Mouse (Mus musculus): ENCODE results near the gene Rpl9-ps6. TPM values are rescaled to one million over a fixed set of nuclear protein-coding genes. Genes with fewer than 3 reads are reported as not detected.
"Not testable (repeated sequence)": the region's sequence is repeated elsewhere in the genome, so short reads cannot be mapped to it uniquely, and the experiment has no call there.

The Rpl9-ps6 gene
- polyA plus RNA-seq, 1 experiment from 2014 or later: 74.5 TPM

GRCm38 (mm10) chr19:32480791-32481442, 14.5 kb upstream of the Rpl9-ps6 start:
- Histone ChIP-seq H3K9ac (no peak overlapping the region), H3K36me3 (no peaks in the 10 kb centered on the region), H3K4me2 (no peak overlapping the region), H3K27ac (no peak overlapping the region), H3K27me3 (no peaks in the 10 kb centered on the region), H3K4me3 (no peak overlapping the region), H3K9me3 (replicated peaks) (no peaks in the 10 kb centered on the region), H3K4me1 (replicated peaks) (peaks cover 7% of the 10 kb centered on the region)
- WGBS: 75% methylated on average over 8 of the region's 8 CpGs
- no peak for ATAC-seq (replicated peaks; ENCODE audit: insufficient number of reproducible peaks, insufficient read depth, low FRiP score, low read depth)

- no peaks in the 10 kb centered on the region for H3K9me3 ChIP-seq (replicated peaks)
- 76% methylated on average over 5 of the region's 5 CpGs for WGBS
- no peak overlapping the region for H3K4me3 ChIP-seq
- no peaks in the 10 kb centered on the region for H3K36me3 ChIP-seq
- H3K4me2 ChIP-seq: no peak overlapping the region
- peaks cover 6% of the 10 kb centered on the region for H3K4me1 ChIP-seq (replicated peaks)
- H3K27me3 ChIP-seq: no peaks in the 10 kb centered on the region
- no peak overlapping the region for H3K9ac ChIP-seq
- H3K27ac ChIP-seq: no peak overlapping the region
- ATAC-seq (replicated peaks; ENCODE audit: insufficient number of reproducible peaks, insufficient read depth, low FRiP score, low read depth): no peak
Measured at GRCm38 (mm10) chr19:32480255-32480654, 13.9 kb upstream of the Rpl9-ps6 start.

- Histone ChIP-seq H3K4me2 (no peak overlapping the region), H3K36me3 (no peaks in the 10 kb centered on the region), H3K9me3 (replicated peaks) (no peaks in the 10 kb centered on the region), H3K9ac (no peak overlapping the region), H3K27me3 (no peaks in the 10 kb centered on the region), H3K4me1 (replicated peaks) (no peaks in the 10 kb centered on the region), H3K27ac (no peak overlapping the region), H3K4me3 (no peak overlapping the region)
- no peak for ATAC-seq (replicated peaks; ENCODE audit: insufficient number of reproducible peaks, insufficient read depth, low FRiP score, low read depth)
- WGBS: 70% methylated on average over 4 of the region's 4 CpGs
Measured at GRCm38 (mm10) chr19:32476712-32477052, 10.3 kb upstream of the Rpl9-ps6 start.

DNA sequence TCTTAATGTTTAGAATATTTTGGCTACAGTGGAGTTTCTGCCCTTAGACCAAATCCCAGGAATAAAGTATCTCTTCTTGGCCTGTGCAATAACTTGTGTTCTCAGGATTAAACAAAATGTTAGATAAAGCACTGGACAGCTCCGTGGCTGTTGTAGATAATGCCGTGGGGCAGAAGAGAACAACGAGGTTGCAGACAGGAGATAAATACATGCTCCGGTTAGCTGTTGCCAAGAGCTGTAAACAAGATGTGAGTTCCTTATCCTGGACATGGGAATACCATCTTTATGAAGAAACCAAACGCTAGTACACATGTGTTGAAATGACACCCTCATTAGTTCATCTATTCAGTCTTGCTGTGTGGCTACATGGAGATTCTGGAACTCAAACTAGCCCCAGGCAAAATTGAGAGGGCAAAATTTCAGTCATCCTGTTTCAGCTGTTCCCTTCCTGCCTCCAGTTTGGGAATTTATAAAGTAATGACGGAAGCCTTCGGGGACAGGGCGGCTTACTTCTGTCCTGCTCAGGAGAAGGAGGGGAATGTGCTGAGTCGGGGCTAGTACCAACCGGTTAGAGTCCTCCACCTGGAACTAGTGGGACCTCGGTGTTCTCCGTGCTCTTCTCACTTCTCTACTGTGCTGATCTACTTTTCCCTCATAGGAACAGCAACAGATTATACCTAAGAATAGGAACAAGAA, 9.8 kb upstream of the Rpl9-ps6 start:
- no peaks in the 10 kb centered on the region for H3K27me3 ChIP-seq
- no peak overlapping the region for H3K9ac ChIP-seq
- H3K4me3 ChIP-seq: no peak overlapping the region
- no peaks in the 10 kb centered on the region for H3K9me3 ChIP-seq (replicated peaks)
- 57% methylated on average over 12 of the region's 12 CpGs for WGBS
- no peaks in the 10 kb centered on the region for H3K36me3 ChIP-seq
- no peak overlapping the region for H3K4me2 ChIP-seq
- H3K4me1 ChIP-seq (replicated peaks): no peaks in the 10 kb centered on the region
- no peak overlapping the region for H3K27ac ChIP-seq
- no peak for ATAC-seq (replicated peaks; ENCODE audit: insufficient number of reproducible peaks, insufficient read depth, low FRiP score, low read depth)

DNA sequence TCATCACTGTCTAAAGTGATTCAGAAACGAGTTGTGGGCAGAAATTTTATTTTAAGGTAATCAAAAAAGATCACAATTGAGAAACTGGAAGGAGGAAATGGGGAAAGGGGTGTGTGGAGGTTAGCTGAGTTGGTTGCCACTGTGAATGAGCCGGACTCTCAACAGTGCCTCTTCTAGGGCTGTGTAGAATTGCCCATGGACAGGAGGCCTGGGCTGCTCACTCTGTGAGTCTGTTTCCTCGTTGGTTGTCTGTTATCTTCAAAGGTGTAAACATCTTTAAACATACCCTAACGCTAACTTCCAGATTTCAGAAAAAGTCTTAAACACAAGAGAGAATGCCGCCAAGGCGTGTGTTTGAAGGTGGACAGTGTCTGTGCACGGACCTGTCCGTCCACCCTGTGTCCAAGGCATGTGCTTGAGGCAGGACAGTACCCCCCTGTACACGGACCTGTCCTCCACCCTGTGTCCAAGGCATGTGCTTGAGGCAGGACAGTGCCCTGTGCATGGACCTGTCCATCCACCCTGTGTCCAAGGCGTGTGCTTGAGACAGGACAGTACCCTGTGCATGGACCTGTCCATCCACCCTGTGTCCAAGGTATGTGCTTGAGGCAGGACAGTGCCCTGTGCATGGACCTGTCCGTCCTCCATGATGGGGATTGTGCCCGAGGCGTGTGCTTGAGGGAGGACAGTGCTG, 4.3 kb upstream of the Rpl9-ps6 start:
- Histone ChIP-seq H3K4me2 (0 out of 2 replicates have a peak overlapping the region, but pooled peaks have one; percentile 11), H3K9ac (no peak overlapping the region)
- WGBS: 82% methylated on average over 13 of the region's 13 CpGs

GRCm38 (mm10) chr19:32470059-32470497, 3.7 kb upstream of the Rpl9-ps6 start:
- Histone ChIP-seq H3K4me3 (no peak overlapping the region), H3K4me2 (0 out of 2 replicates have a peak overlapping the region, but pooled peaks have one; percentile 11), H3K4me1 (replicated peaks) (no peaks in the 10 kb centered on the region), H3K27me3 (no peaks in the 10 kb centered on the region), H3K27ac (no peak overlapping the region), H3K36me3 (no peaks in the 10 kb centered on the region), H3K9me3 (replicated peaks) (no peaks in the 10 kb centered on the region), H3K9ac (no peak overlapping the region)
- WGBS: 26% methylated on average over 6 of the region's 6 CpGs
- no peak for ATAC-seq (replicated peaks; ENCODE audit: insufficient number of reproducible peaks, insufficient read depth, low FRiP score, low read depth)

More for the DNA sequence above, 4.3 kb upstream of the Rpl9-ps6 start:
- no peaks in the 10 kb centered on the region for H3K36me3 ChIP-seq
- H3K4me1 ChIP-seq (replicated peaks): no peaks in the 10 kb centered on the region
- no peaks in the 10 kb centered on the region for H3K27me3 ChIP-seq
- no peak overlapping the region for H3K4me3 ChIP-seq
- H3K27ac ChIP-seq: no peak overlapping the region
- ATAC-seq (replicated peaks; ENCODE audit: insufficient number of reproducible peaks, insufficient read depth, low FRiP score, low read depth): no peak
- no peaks in the 10 kb centered on the region for H3K9me3 ChIP-seq (replicated peaks)

DNA sequence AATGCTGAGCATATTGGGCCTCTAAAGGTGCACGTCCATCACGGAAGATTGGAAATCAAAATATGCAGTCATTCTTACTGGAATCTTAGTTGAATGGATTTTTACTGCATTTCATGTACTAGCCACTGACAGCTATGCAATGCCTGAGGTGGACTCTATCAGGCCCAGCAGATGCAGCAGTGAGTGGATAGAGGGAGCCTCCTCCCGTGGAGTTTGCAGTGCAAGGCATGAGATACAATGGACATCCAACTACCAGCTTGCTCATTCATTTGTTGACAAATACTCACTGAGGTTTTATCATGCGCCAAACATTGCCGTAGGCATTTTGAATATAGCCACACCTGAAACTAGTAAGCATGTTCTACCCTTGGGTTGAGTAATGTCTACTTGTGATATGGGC, 947 bp upstream of the Rpl9-ps6 start:
- no peak for ATAC-seq (replicated peaks; ENCODE audit: insufficient number of reproducible peaks, insufficient read depth, low FRiP score, low read depth)
- WGBS: 88% methylated on average over 5 of the region's 5 CpGs
- Histone ChIP-seq H3K9me3 (replicated peaks) (no peaks in the 10 kb centered on the region), H3K9ac (no peak overlapping the region), H3K27me3 (no peaks in the 10 kb centered on the region), H3K4me1 (replicated peaks) (no peaks in the 10 kb centered on the region), H3K27ac (no peak overlapping the region), H3K4me2 (no peak overlapping the region), H3K36me3 (no peaks in the 10 kb centered on the region), H3K4me3 (no peak overlapping the region)

DNA sequence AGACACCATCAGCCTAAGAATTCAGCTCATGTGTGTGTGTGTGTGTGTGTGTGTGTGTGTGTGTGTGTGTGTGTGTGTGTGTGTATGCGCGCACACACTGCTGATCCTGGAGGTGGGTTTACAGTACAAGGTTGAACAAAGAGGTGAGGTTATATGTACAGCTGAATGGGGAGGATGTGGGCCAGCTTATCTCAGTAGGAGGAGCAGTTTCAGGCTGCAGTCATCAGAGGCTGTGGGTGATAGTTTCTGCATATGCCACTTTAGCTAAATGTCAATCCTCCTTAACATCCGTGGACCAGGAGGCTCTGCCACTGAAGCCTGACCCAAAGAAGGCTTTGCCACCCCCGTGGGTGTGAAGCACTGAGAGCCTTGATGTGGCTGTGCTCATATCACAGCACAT, 1.1 kb downstream of the Rpl9-ps6 start:
- ATAC-seq (replicated peaks; ENCODE audit: insufficient number of reproducible peaks, insufficient read depth, low FRiP score, low read depth): no peak
- Histone ChIP-seq H3K4me1 (replicated peaks) (no peaks in the 10 kb centered on the region), H3K4me2 (no peak overlapping the region), H3K27me3 (no peaks in the 10 kb centered on the region), H3K9ac (no peak overlapping the region), H3K36me3 (no peaks in the 10 kb centered on the region), H3K4me3 (no peak overlapping the region), H3K9me3 (replicated peaks) (no peaks in the 10 kb centered on the region), H3K27ac (no peak overlapping the region)
- 65% methylated on average over 4 of the region's 4 CpGs for WGBS

DNA sequence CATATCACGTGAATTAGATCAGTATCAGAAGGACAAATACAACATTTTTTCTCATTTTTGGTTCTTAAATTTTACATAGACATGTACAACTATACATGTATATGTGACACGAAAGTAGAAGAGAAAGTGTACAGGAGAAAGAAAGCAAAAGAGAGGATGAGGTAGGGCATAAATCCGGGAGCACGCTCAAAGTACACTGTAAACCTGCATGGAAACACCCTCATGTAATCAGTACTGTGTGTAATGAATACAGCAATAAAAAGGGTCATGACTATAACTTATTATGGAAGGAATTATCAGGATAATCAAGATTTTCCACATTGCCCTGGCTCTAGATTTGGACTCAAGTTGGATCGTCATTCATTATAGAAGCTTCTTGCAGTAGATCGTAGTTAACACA, 3.3 kb downstream of the Rpl9-ps6 start:
- H3K4me3 ChIP-seq: no peak overlapping the region
- no peak for ATAC-seq (replicated peaks; ENCODE audit: insufficient number of reproducible peaks, insufficient read depth, low FRiP score, low read depth)
- H3K27me3 ChIP-seq: no peaks in the 10 kb centered on the region
- H3K36me3 ChIP-seq: no peaks in the 10 kb centered on the region
- no peaks in the 10 kb centered on the region for H3K9me3 ChIP-seq (replicated peaks)
- H3K4me1 ChIP-seq (replicated peaks): no peaks in the 10 kb centered on the region
- H3K4me2 ChIP-seq: no peak overlapping the region
- no peak overlapping the region for H3K9ac ChIP-seq
- WGBS: 91% methylated on average over 6 of the region's 6 CpGs
- H3K27ac ChIP-seq: no peak overlapping the region

GRCm38 (mm10) chr19:32457631-32458030, 8.7 kb downstream of the Rpl9-ps6 start:
- not testable (repeated sequence) for H3K4me1 ChIP-seq (replicated peaks); H3K4me2 ChIP-seq; H3K9me3 ChIP-seq (replicated peaks); H3K27me3 ChIP-seq; H3K36me3 ChIP-seq; H3K27ac ChIP-seq; ATAC-seq (replicated peaks; ENCODE audit: insufficient number of reproducible peaks, insufficient read depth, low FRiP score, low read depth); H3K4me3 ChIP-seq; H3K9ac ChIP-seq
- WGBS: 83% methylated on average over 8 of the region's 8 CpGs

- no peak for ATAC-seq (replicated peaks; ENCODE audit: insufficient number of reproducible peaks, insufficient read depth, low FRiP score, low read depth)
- no peaks in the 10 kb centered on the region for H3K36me3 ChIP-seq
- H3K9ac ChIP-seq: no peak overlapping the region
- WGBS: 76% methylated on average over 2 of the region's 2 CpGs
- no peak overlapping the region for H3K4me3 ChIP-seq
- H3K4me1 ChIP-seq (replicated peaks): no peaks in the 10 kb centered on the region
- no peak overlapping the region for H3K4me2 ChIP-seq
- H3K27me3 ChIP-seq: no peaks in the 10 kb centered on the region
- no peak overlapping the region for H3K27ac ChIP-seq
- no peaks in the 10 kb centered on the region for H3K9me3 ChIP-seq (replicated peaks)
Measured at GRCm38 (mm10) chr19:32456744-32457143, 9.6 kb downstream of the Rpl9-ps6 start.

Data from heart, embryonic 15.5 days (tissue).